22 mouse cellular contexts compared by ENCODE assay signal in genomic region chr17:46571005-46571404, GRCm38 (mm10). TPM values are rescaled to one million over a fixed set of nuclear protein-coding genes. Genes with fewer than 3 reads are reported as not detected.
A peak's percentile ranks its signal among the peaks of the same experiment; 100 is the strongest.
DNase-seq lines count a peak whose midpoint lies in the region; ATAC-seq and TF ChIP-seq lines count a peak whose summit lies in the region.
"Had no signal": no experiment of that assay in that cellular context is flagged by ENCODE, and none has a peak within 500 bp of the region (broad histone marks: within the 10 kb centered on the region; RNA-seq: fewer than 3 reads in every experiment).

No protein-coding gene starts in this region.

- H3K27ac ChIP-seq in heart, embryonic 15.5 days, result peak overlapping the region; percentile 51
- H3K27ac ChIP-seq in lung, embryonic 14.5 days (ENCODE audit: low read depth), result peak overlapping the region; percentile 46; the same call in 1 of the 2 replicates
- peak overlapping the region; percentile 48 for H3K27ac ChIP-seq in embryonic facial prominence, embryonic 15.5 days (replicated peaks)
- H3K27ac ChIP-seq: forebrain, embryonic 12.5 days; hindbrain, embryonic 10.5 days; hindbrain, postnatal 0 days; limb, embryonic 13.5 days; liver, embryonic 13.5 days; neural tube, embryonic 15.5 days had no signal

- H3K4me3 ChIP-seq in heart, embryonic 15.5 days, result no peak overlapping the region
- H3K4me3 ChIP-seq in lung, embryonic 14.5 days (ENCODE audit: low read depth, low read length), result no peak overlapping the region
- H3K4me3 ChIP-seq in embryonic facial prominence, embryonic 15.5 days (replicated peaks), result no peak overlapping the region
- H3K4me3 ChIP-seq: forebrain, embryonic 12.5 days; hindbrain, embryonic 10.5 days; limb, embryonic 13.5 days; liver, embryonic 13.5 days; neural tube, embryonic 15.5 days had no signal

- TF ChIP-seq CTCF in lung, embryonic 14.5 days (IDR thresholded peaks at IDR 0.05; ENCODE audit: low read depth), result no peak

- DNase-seq in adrenal gland, postnatal 10 days, result peak; percentile 41
- DNase-seq in adrenal gland, adult 8-10 months, result no peak
- no peak for DNase-seq in heart, adult 11 months
- DNase-seq in lung, embryonic 14.5 days, result peak; percentile 37
- no peak for DNase-seq in lung, postnatal 25 days (ENCODE audit: low spot score)
- no peak for DNase-seq in c-Kit-positive CD71-positive TER-119-positive erythroid progenitor cells, embryonic 14.5 days (ENCODE audit: low spot score)
- DNase-seq: cerebellum, postnatal 14 days; gastrocnemius, postnatal 25 days; layer of hippocampus, postnatal 36 days; liver, embryonic 13.5 days; lung, postnatal 36 days had no signal

- WGBS in heart, embryonic 15.5 days, result 71% methylated on average over 11 of the region's 11 CpGs
- WGBS in lung, embryonic 14.5 days, result 74% methylated on average over 11 of the region's 11 CpGs
- 83% methylated on average over 11 of the region's 11 CpGs for WGBS in embryonic facial prominence, embryonic 15.5 days

- no peaks in the 10 kb centered on the region for H3K27me3 ChIP-seq in heart, embryonic 15.5 days
- no peaks in the 10 kb centered on the region for H3K27me3 ChIP-seq in lung, embryonic 14.5 days (ENCODE audit: insufficient read depth, low read length)
- H3K27me3 ChIP-seq in embryonic facial prominence, embryonic 15.5 days, result no peaks in the 10 kb centered on the region
- H3K27me3 ChIP-seq: forebrain, embryonic 12.5 days; limb, embryonic 13.5 days; liver, embryonic 13.5 days; neural tube, embryonic 15.5 days had no signal

- no peak overlapping the region for H3K9ac ChIP-seq in heart, embryonic 15.5 days
- H3K9ac ChIP-seq in lung, embryonic 14.5 days, result no peak overlapping the region
- H3K9ac ChIP-seq in embryonic facial prominence, embryonic 15.5 days, result no peak overlapping the region
- H3K9ac ChIP-seq: forebrain, embryonic 12.5 days; limb, embryonic 13.5 days; liver, embryonic 13.5 days; neural tube, embryonic 15.5 days had no signal

- peaks cover 67% of the 10 kb centered on the region for H3K36me3 ChIP-seq in heart, embryonic 15.5 days
- H3K36me3 ChIP-seq in lung, embryonic 14.5 days (ENCODE audit: insufficient read depth), result peaks cover 96% of the 10 kb centered on the region
- H3K36me3 ChIP-seq in embryonic facial prominence, embryonic 15.5 days, result peaks cover 96% of the 10 kb centered on the region
- H3K36me3 ChIP-seq: G1E had no signal

- no peak for ATAC-seq in heart, embryonic 15.5 days (replicated peaks; ENCODE audit: insufficient number of reproducible peaks, insufficient read depth, low FRiP score, low read depth)
- ATAC-seq in lung, embryonic 14.5 days (ENCODE audit: insufficient read depth), result peak; percentile 62; the same call in 1 of the 2 replicates
- ATAC-seq in embryonic facial prominence, embryonic 15.5 days (ENCODE audit: insufficient number of reproducible peaks, low FRiP score, low TSS enrichment, low read depth), result no peak
- ATAC-seq: activated CD4-positive, CD25-positive, alpha-beta regulatory T cell, adult 4 months; hindbrain, postnatal 0 days; midbrain, embryonic 16.5 days had no signal

- no peak overlapping the region for H3K4me2 ChIP-seq in heart, embryonic 15.5 days
- H3K4me2 ChIP-seq in lung, embryonic 14.5 days, result no peak overlapping the region
- H3K4me2 ChIP-seq in embryonic facial prominence, embryonic 15.5 days (replicated peaks), result no peak overlapping the region
- H3K4me2 ChIP-seq: forebrain, embryonic 12.5 days; heart, embryonic 11.5 days; limb, embryonic 13.5 days; liver, embryonic 13.5 days; neural tube, embryonic 15.5 days had no signal

- H3K9me3 ChIP-seq in heart, embryonic 15.5 days (replicated peaks), result no peaks in the 10 kb centered on the region
- no peaks in the 10 kb centered on the region for H3K9me3 ChIP-seq in lung, embryonic 14.5 days (ENCODE audit: low read depth, low read length)
- no peaks in the 10 kb centered on the region for H3K9me3 ChIP-seq in embryonic facial prominence, embryonic 15.5 days (replicated peaks)
- H3K9me3 ChIP-seq: forebrain, embryonic 12.5 days; G1E; hindbrain, embryonic 10.5 days; limb, embryonic 13.5 days; liver, embryonic 13.5 days; neural tube, embryonic 15.5 days had no signal

- H3K4me1 ChIP-seq in heart, embryonic 15.5 days (replicated peaks), result no peaks in the 10 kb centered on the region
- H3K4me1 ChIP-seq in lung, embryonic 14.5 days (ENCODE audit: insufficient read depth), result no peaks in the 10 kb centered on the region
- no peaks in the 10 kb centered on the region for H3K4me1 ChIP-seq in embryonic facial prominence, embryonic 15.5 days
- H3K4me1 ChIP-seq: forebrain, embryonic 12.5 days; hindbrain, embryonic 10.5 days; limb, embryonic 13.5 days; liver, embryonic 13.5 days; neural tube, embryonic 15.5 days had no signal

RNA-seq across cellular contexts. Expression of gene Srf, which starts 15.0 kb away (rescaled TPM):
- total RNA-seq in adrenal gland, postnatal 10 days (2021), result 10 to 100 TPM; 33.6 to 37.6 TPM
- total RNA-seq in adrenal gland, adult 8-10 months (2022), result 10 to 100 TPM; 34.0 to 42.0 (median 37.2) TPM
- 8.7 and 14.6 TPM in 2 replicates for polyA plus RNA-seq in heart, embryonic 15.5 days (2015; fragmentation: Nextera tagmentation; extraction: Ambion mirVana)
- polyA plus RNA-seq in lung, embryonic 14.5 days (2014; fragmentation: Nextera tagmentation; extraction: Ambion mirVana), result 11.4 and 15.1 TPM in 2 replicates
- 8.6 and 8.8 TPM in 2 replicates for polyA plus RNA-seq in embryonic facial prominence, embryonic 15.5 days (2015; fragmentation: Nextera tagmentation; extraction: Ambion mirVana)

RNA-seq across cellular contexts. Expression of gene Cul9, which starts 24.8 kb away (rescaled TPM):
- 10 to 100 TPM; 14.3 to 22.9 TPM for total RNA-seq in adrenal gland, postnatal 10 days (2021)
- 10 to 100 TPM; 31.6 to 48.8 (median 37.7) TPM for total RNA-seq in adrenal gland, adult 8-10 months (2022)
- polyA plus RNA-seq in heart, embryonic 15.5 days (2015; fragmentation: Nextera tagmentation; extraction: Ambion mirVana), result 4.6 and 5.5 TPM in 2 replicates
- polyA plus RNA-seq in lung, embryonic 14.5 days (2014; fragmentation: Nextera tagmentation; extraction: Ambion mirVana), result 2.8 and 2.9 TPM in 2 replicates
- 7.1 and 10.6 TPM in 2 replicates for polyA plus RNA-seq in embryonic facial prominence, embryonic 15.5 days (2015; fragmentation: Nextera tagmentation; extraction: Ambion mirVana)

RNA-seq across cellular contexts. Expression of gene Ptk7, which starts 58.3 kb away (rescaled TPM):
- total RNA-seq in adrenal gland, postnatal 10 days (2021), result 10 to 100 TPM; 19.6 to 21.4 TPM
- 10 to 100 TPM in 2 of 4 experiments, 1 to 10 TPM in 2; 8.7 to 11.2 (median 9.9) TPM for total RNA-seq in adrenal gland, adult 8-10 months (2022)
- polyA plus RNA-seq in heart, embryonic 15.5 days (2015; fragmentation: Nextera tagmentation; extraction: Ambion mirVana), result 34.1 and 49.5 TPM in 2 replicates
- 79.5 and 99.3 TPM in 2 replicates for polyA plus RNA-seq in lung, embryonic 14.5 days (2014; fragmentation: Nextera tagmentation; extraction: Ambion mirVana)
- polyA plus RNA-seq in embryonic facial prominence, embryonic 15.5 days (2015; fragmentation: Nextera tagmentation; extraction: Ambion mirVana), result 156 and 161 TPM in 2 replicates

Comparison
In these comparisons a context has a peak if more than half of its experiments do, and no peak if none do; other contexts are left out.
1. DNase-seq: peak in adrenal gland, postnatal 10 days (single experiment) and lung, embryonic 14.5 days (single experiment); none in adrenal gland, adult 8-10 months (single experiment), heart, adult 11 months (single experiment), lung, postnatal 25 days (single experiment) and c-Kit-positive CD71-positive TER-119-positive erythroid progenitor cells, embryonic 14.5 days (single experiment).
2. Peak in every context shown above with its lines, with median percentiles within 50 percentile points of each other: H3K27ac ChIP-seq.